In genomic region chr4:41545985-41546384, GRCm38 (mm10) we compare ENCODE assay signal across 9 mouse cellular contexts. TPM values are rescaled to one million over a fixed set of nuclear protein-coding genes. Genes with fewer than 3 reads are reported as not detected.
DNase-seq lines count a peak whose midpoint lies in the region; ATAC-seq lines count a peak whose summit lies in the region.
"Had no signal": no experiment of that assay in that cellular context is flagged by ENCODE, and none has a peak within 500 bp of the region (broad histone marks: within the 10 kb centered on the region; RNA-seq: fewer than 3 reads in every experiment).

No protein-coding gene starts in this region.

- ATAC-seq in embryonic facial prominence, embryonic 14.5 days (ENCODE audit: low read depth): no peak
- no peak for ATAC-seq in heart, embryonic 12.5 days (ENCODE audit: insufficient number of reproducible peaks, low FRiP score)

- 16% methylated on average over 8 of the region's 8 CpGs for WGBS in embryonic facial prominence, embryonic 14.5 days
- 15% methylated on average over 8 of the region's 8 CpGs for WGBS in heart, embryonic 12.5 days

- no peak overlapping the region for H3K4me3 ChIP-seq in embryonic facial prominence, embryonic 14.5 days (ENCODE audit: low read depth, low read length)
- H3K4me3 ChIP-seq in heart, embryonic 12.5 days: no peak overlapping the region

- no peaks in the 10 kb centered on the region for H3K27me3 ChIP-seq in embryonic facial prominence, embryonic 14.5 days (replicated peaks; ENCODE audit: control insufficient read depth, insufficient read depth, low read length)
- H3K27me3 ChIP-seq in heart, embryonic 12.5 days (replicated peaks): no peaks in the 10 kb centered on the region

- no peaks in the 10 kb centered on the region for H3K36me3 ChIP-seq in embryonic facial prominence, embryonic 14.5 days (ENCODE audit: control insufficient read depth, insufficient read depth, low read length)
- no peaks in the 10 kb centered on the region for H3K36me3 ChIP-seq in heart, embryonic 12.5 days

- H3K4me2 ChIP-seq in embryonic facial prominence, embryonic 14.5 days (ENCODE audit: low read depth, low read length): no peak overlapping the region
- no peak overlapping the region for H3K4me2 ChIP-seq in heart, embryonic 12.5 days

- H3K4me1 ChIP-seq in embryonic facial prominence, embryonic 14.5 days (ENCODE audit: control insufficient read depth, insufficient read depth, low read length): peaks cover 7% of the 10 kb centered on the region; the same call in 1 of the 2 replicates
- H3K4me1 ChIP-seq in heart, embryonic 12.5 days (replicated peaks): no peaks in the 10 kb centered on the region

- DNase-seq in heart, postnatal 4 days: peak; percentile 70
- no peak for DNase-seq in heart, adult 9 months (ENCODE audit: low spot score in 2 of 2)
- DNase-seq in ES-CJ7 (ENCODE audit: low read depth, low spot score): peak; percentile 32
- DNase-seq in adrenal gland, postnatal 10 days: peak; percentile 80
- DNase-seq in embryonic facial prominence, embryonic 14.5 days (ENCODE audit: low spot score): peak; percentile 73
- DNase-seq in lung, postnatal 25 days (ENCODE audit: low spot score): peak; percentile 14
- no peak for DNase-seq in left cerebral cortex, postnatal 36 days (ENCODE audit: low spot score in 2 of 2)

- H3K9ac ChIP-seq in embryonic facial prominence, embryonic 14.5 days (ENCODE audit: low read depth, low read length): no peak overlapping the region
- no peak overlapping the region for H3K9ac ChIP-seq in heart, embryonic 12.5 days

- no peaks in the 10 kb centered on the region for H3K9me3 ChIP-seq in embryonic facial prominence, embryonic 14.5 days (ENCODE audit: control insufficient read depth, low read length)
- no peaks in the 10 kb centered on the region for H3K9me3 ChIP-seq in heart, embryonic 12.5 days (replicated peaks)

- H3K27ac ChIP-seq in embryonic facial prominence, embryonic 14.5 days (replicated peaks; ENCODE audit: low read depth, low read length): no peak overlapping the region
- no peak overlapping the region for H3K27ac ChIP-seq in heart, embryonic 12.5 days (ENCODE audit: poor library complexity, severe bottlenecking)

- intact Hi-C loops in left cerebral cortex, postnatal 36 days (cut with DNase I): no loop called here

RNA-seq across cellular contexts. Expression of gene Fam219a, which starts 23.4 kb away (rescaled TPM):
- total RNA-seq in heart, postnatal 4 days (2021): 10 to 100 TPM; 15.3 to 15.5 TPM
- total RNA-seq in adrenal gland, postnatal 10 days (2021): 10 to 100 TPM; 18.8 to 23.5 TPM
- polyA plus RNA-seq in embryonic facial prominence, embryonic 14.5 days (2014; fragmentation: Nextera tagmentation; extraction: Ambion mirVana): 4.0 and 4.1 TPM in 2 replicates
- 100 to 1,000 TPM; 194 to 219 TPM for total RNA-seq in left cerebral cortex, postnatal 36 days (2021)
- polyA plus RNA-seq in heart, embryonic 12.5 days (2016; fragmentation: Nextera tagmentation; extraction: Ambion mirVana): 2.2 and 2.6 TPM in 2 replicates

RNA-seq across cellular contexts. Expression of gene Dnaic1, which starts 23.6 kb away (rescaled TPM):
- 1 to 10 TPM; 1.3 to 1.7 TPM for total RNA-seq in heart, postnatal 4 days (2021)
- total RNA-seq in adrenal gland, postnatal 10 days (2021): 1 to 10 TPM; 3.3 to 3.5 TPM
- polyA plus RNA-seq in embryonic facial prominence, embryonic 14.5 days (2014; fragmentation: Nextera tagmentation; extraction: Ambion mirVana): 1.6 and 3.7 TPM in 2 replicates
- total RNA-seq in left cerebral cortex, postnatal 36 days (2021): 1 to 10 TPM; 9.4 to 10.0 TPM
- 1.4 and 2.1 TPM in 2 replicates for polyA plus RNA-seq in heart, embryonic 12.5 days (2016; fragmentation: Nextera tagmentation; extraction: Ambion mirVana)
- total RNA-seq: neutrophil, adult 5-6 weeks had no signal

RNA-seq across cellular contexts. Expression of gene 1110017D15Rik, which starts 28.9 kb away (rescaled TPM):
- total RNA-seq in heart, postnatal 4 days (2021): not detected
- under 1 TPM in 1 of 2 experiments, not detected in 1; 0.45 TPM for total RNA-seq in adrenal gland, postnatal 10 days (2021)
- 6.0 and 16.3 TPM in 2 replicates for polyA plus RNA-seq in embryonic facial prominence, embryonic 14.5 days (2014; fragmentation: Nextera tagmentation; extraction: Ambion mirVana)
- total RNA-seq in left cerebral cortex, postnatal 36 days (2021): 1 to 10 TPM; 3.4 to 5.9 TPM
- polyA plus RNA-seq in heart, embryonic 12.5 days (2016; fragmentation: Nextera tagmentation; extraction: Ambion mirVana): not detected in 2 replicates
- total RNA-seq: neutrophil, adult 5-6 weeks had no signal

RNA-seq across cellular contexts. Expression of gene AI464131, which starts 43.1 kb away (rescaled TPM):
- total RNA-seq in heart, postnatal 4 days (2021): 10 to 100 TPM in 1 of 2 experiments, 1 to 10 TPM in 1; 9.2 to 10.7 TPM
- total RNA-seq in adrenal gland, postnatal 10 days (2021): 10 to 100 TPM; 13.3 to 17.4 TPM
- 12.5 and 13.7 TPM in 2 replicates for polyA plus RNA-seq in embryonic facial prominence, embryonic 14.5 days (2014; fragmentation: Nextera tagmentation; extraction: Ambion mirVana)
- 10 to 100 TPM; 31.8 to 32.1 TPM for total RNA-seq in left cerebral cortex, postnatal 36 days (2021)
- 2.6 and 2.9 TPM in 2 replicates for polyA plus RNA-seq in heart, embryonic 12.5 days (2016; fragmentation: Nextera tagmentation; extraction: Ambion mirVana)
- total RNA-seq: neutrophil, adult 5-6 weeks had no signal

Comparison
In these comparisons a context has a peak if more than half of its experiments do, and no peak if none do; other contexts are left out.
1. DNase-seq: peak in heart, postnatal 4 days (single experiment), ES-CJ7 (single experiment), adrenal gland, postnatal 10 days (single experiment), embryonic facial prominence, embryonic 14.5 days (single experiment) and lung, postnatal 25 days (single experiment); none in heart, adult 9 months (0 of 2) and left cerebral cortex, postnatal 36 days (0 of 2).
2. RNA of gene Fam219a, which starts 23.4 kb away (total RNA-seq): 194 to 219 TPM in left cerebral cortex, postnatal 36 days; 18.8 to 23.5 TPM in adrenal gland, postnatal 10 days and 15.3 to 15.5 TPM in heart, postnatal 4 days; every median in the first group is over 4 times any median in the second.